Mouse (Mus musculus) embryo, embryonic 10 days (tissue): ENCODE measurements around the gene Vmn2r20.
"Not testable (repeated sequence)": the region's sequence is repeated elsewhere in the genome, so short reads cannot be mapped to it uniquely, and the experiment has no call there.

Source experiments
- DNase-seq: peaks from one replicate; pipeline ENCODE4 v3.0.0-alpha.2; 2015; ENCODE audit warnings: low spot score

The Vmn2r20 gene

GRCm38 (mm10) chr6:123418016-123418415 is at the start of gene Vmn2r20:
Vmn2r20 (minus strand) TSS chr6:123418116.
- DNase-seq, result not testable (repeated sequence)

DNA sequence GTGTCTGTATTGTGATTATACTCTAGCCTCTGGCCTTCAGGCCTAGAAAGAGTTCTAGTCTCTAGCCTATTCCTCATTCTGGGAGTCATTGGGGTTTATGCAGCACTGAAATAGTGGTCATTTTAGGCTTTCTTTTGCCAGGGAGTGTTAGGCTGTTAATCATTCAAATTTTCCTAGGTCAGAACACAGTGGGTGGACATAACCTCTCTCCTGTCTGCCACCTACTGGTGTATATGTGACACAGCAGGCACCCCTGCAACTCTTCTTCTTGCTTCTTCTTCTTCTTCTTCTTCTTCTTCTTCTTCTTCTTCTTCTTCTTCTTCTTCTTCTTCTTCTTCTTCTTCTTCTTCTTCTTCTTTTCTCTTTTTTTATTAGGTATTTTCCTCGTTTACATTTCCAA is 6.5 kb upstream of the Vmn2r20 start:
- not testable (repeated sequence) for DNase-seq

DNA sequence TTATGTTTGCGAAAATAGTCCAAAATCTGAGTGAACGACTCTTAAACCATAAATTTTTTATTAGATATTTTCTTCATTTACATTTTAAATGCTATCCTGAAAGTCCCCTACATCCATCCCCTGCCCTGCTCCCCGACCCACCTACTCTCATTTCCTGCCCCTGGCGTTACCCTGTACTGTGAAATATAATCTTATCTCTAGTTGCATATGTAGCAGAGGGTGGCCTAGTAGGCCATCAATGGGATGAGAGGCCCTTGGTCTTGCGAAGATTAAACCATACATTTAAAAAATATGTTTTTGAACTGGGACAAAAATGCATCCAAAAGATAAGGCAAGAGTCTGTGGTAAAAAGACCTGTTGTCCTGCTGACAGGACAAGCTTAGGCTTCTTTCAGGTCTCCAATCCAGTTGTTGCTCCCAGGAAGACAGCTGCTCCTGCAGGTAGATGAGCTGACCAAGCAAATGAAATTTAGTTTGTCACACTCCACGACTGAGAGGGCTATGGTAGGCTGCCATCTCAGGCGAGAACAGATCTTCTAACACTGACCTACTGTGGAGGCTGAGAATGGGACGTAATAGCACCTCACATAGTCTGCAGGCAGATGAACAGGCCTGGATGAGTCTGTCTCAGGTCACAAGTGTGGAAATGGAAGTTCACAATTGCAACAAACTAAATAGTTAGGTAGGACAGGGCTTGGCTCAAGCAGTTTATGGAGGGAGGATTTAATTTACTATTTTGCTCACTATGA is 10.8 kb downstream of the Vmn2r20 start:
- not testable (repeated sequence) for DNase-seq

DNA sequence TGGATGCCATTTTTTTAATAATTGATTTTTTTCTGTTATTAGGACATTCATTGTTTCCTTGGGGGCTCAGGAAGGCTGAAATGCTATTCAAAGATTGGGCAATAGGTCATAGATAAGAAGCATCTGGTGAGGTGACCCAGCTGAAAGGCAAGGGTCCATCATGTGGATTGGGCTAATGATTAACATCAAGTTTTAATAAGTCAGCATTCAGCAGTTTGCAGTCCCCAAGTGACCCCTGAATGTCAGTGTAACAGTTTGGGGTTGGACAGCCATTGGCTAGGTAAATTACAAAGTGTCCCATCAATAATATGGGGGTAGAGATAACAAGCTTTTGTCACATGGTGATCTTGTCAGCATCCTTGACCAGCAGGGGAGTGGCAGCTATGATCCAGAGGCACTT is 29.1 kb downstream of the Vmn2r20 start:
- not testable (repeated sequence) for DNase-seq

DNA sequence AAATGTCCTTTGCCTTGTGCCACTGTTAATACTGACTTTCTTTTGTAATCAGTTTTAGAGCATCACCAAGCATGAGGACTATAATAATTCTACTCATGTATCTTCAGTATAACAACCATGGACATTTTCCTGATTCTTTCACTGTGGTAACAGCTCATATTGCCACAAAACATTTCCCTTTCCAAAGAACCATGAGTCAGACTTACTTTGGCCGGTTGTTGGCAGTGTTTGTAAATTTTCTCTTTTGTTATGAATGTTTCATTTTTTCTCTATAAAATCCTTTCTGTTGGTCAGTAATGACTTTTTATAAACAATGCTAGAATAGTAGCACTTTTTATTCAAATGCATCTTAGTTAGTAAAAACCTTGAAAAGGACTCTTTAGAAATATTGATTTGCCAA is 71.8 kb downstream of the Vmn2r20 start:
- no peak for DNase-seq

- peak; percentile 18 for DNase-seq
These were observed 77.8 kb downstream of the Vmn2r20 start for GRCm38 (mm10) chr6:123340093-123340492.

DNA sequence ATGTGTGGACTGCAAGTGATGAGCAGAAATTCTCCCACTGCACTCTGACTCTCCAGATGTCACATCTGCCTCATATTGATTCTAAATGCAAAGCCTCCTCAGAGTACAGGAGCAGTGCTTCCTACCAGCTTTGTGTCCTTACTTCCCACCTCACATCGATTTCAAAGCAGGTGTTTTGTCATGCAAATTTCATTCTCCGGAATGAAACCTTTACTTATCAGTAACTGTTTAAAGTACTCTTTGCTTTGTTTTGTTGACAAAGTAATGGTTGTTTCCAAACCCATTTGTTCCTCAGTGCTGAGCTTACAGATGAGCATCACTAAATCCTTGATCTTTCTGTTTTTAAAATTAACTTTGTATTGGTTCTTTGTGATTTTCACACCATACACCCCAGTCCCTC is 85.4 kb downstream of the Vmn2r20 start:
- DNase-seq, result no peak
